Mouse (Mus musculus) layer of hippocampus, adult 8-10 months (tissue): ENCODE measurements around the gene Olfr114. TPM values are rescaled to one million over a fixed set of nuclear protein-coding genes. Genes with fewer than 3 reads are reported as not detected.

Experiments used
- DNase-seq, 2 experiments: peaks; one replicate each; pipeline ENCODE4 v3.0.0; 2022; ENCODE audit warnings: low spot score in 2 of 2
- total RNA-seq, 4 experiments: library from RNA; stranded (reverse); gene quantifications; 2 replicates each; pipeline ENCODE4 v1.2.4; 2022

Olfr114 gene
- total RNA-seq, result not detected

GRCm38 (mm10) chr17:37592643-37593042, at the start of gene Olfr114:
TSS of gene Olfr114 (minus strand) at chr17:37592743.
- DNase-seq, result no peak

- DNase-seq, result no peak
These were observed 34.5 kb upstream of the Olfr114 start, which contains the start of the genes Olfr115 and Olfr116 for GRCm38 (mm10) chr17:37627009-37627408. TSS of gene Olfr115 (minus strand) at chr17:37627109. TSS of gene Olfr116 (minus strand) at chr17:37627199.

- no peak for DNase-seq
These were observed 15.0 kb downstream of the Olfr114 start, which contains the start of gene Olfr113 for GRCm38 (mm10) chr17:37577563-37577962. TSS of gene Olfr113 (minus strand) at chr17:37577663.

- no peak for DNase-seq
These were observed 23.2 kb downstream of the Olfr114 start, which contains the start of gene Olfr112 for GRCm38 (mm10) chr17:37569351-37569750. TSS of gene Olfr112 (minus strand) at chr17:37569451.

- no peak for DNase-seq
These were observed 33.5 kb downstream of the Olfr114 start for GRCm38 (mm10) chr17:37558913-37559615.

GRCm38 (mm10) chr17:37543800-37544435, 48.6 kb downstream of the Olfr114 start:
- no peak for DNase-seq

DNA sequence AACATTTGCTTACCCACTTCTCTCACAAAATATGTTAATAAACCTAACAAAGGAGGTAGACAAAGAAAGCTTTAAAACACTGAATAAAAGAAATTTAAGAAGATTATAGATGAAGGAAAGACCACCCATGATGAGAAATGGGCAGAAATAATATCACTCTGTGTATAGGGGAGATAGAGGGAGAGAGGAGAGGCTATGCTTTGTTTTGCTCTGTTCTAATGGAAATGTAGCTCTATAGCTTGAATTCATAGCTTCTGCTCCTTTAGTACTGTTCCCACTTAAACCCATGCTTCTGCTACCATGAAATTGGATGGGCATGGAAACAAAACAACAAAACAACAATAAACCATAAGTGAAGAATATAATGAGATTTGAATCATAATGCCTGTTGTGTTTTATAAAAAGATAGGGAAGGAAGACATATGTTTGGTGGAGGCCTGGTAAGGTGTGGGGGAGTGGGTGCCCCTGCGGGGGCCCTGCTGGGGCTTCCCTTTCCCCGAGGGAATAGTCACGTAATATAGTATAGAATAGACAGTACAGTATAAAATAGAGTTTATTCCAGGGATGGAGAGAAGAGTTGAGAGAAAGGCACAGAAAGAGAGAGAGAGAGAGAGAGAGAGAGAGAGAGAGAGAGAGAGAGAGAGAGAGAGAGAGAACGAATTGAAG, 51.0 kb downstream of the Olfr114 start:
- no peak for DNase-seq

Other genes with a start within 250 kb of the Olfr114 start
- gene Olfr104-ps, start 233.2 kb downstream of the Olfr114 start, total RNA-seq, result not detected
- not detected for gene Olfr105-ps, start 213.7 kb downstream of the Olfr114 start, total RNA-seq
- not detected for gene Olfr106-ps, start 202.3 kb downstream of the Olfr114 start, total RNA-seq
- not detected for gene Olfr107, start 193.5 kb downstream of the Olfr114 start, total RNA-seq
- not detected for gene Olfr108, start 147.3 kb downstream of the Olfr114 start, total RNA-seq
- gene Olfr109, start 133.8 kb downstream of the Olfr114 start, total RNA-seq, result not detected
- not detected for gene H2-M2, start 109.2 kb downstream of the Olfr114 start, total RNA-seq
- 1 to 10 TPM in 2 of 4 experiments, not detected in 2; 1.8 to 2.5 TPM for gene Olfr110, start 100.3 kb downstream of the Olfr114 start, total RNA-seq
- 1 to 10 TPM in 2 of 4 experiments, not detected in 2; 4.8 to 5.5 TPM for gene Olfr111, start 84.7 kb downstream of the Olfr114 start, total RNA-seq
- not detected for gene Olfr112, start 23.3 kb downstream of the Olfr114 start, total RNA-seq
- not detected for gene Olfr113, start 15.1 kb downstream of the Olfr114 start, total RNA-seq
- not detected for gene Olfr115, start 34.4 kb upstream of the Olfr114 start, total RNA-seq
- gene Olfr116, start 34.5 kb upstream of the Olfr114 start, total RNA-seq, result not detected
- not detected for gene Olfr117, start 71.0 kb upstream of the Olfr114 start, total RNA-seq
- gene Olfr118, start 74.2 kb upstream of the Olfr114 start, total RNA-seq, result not detected
- gene Olfr119, start 103.8 kb upstream of the Olfr114 start, total RNA-seq, result not detected
- gene Olfr120, start 129.1 kb upstream of the Olfr114 start, total RNA-seq, result not detected
- not detected for gene Olfr121, start 156.1 kb upstream of the Olfr114 start, total RNA-seq
- not detected for gene Olfr122, start 175.9 kb upstream of the Olfr114 start, total RNA-seq
- not detected for gene Olfr123, start 200.8 kb upstream of the Olfr114 start, total RNA-seq
- not detected for gene Olfr124, start 207.1 kb upstream of the Olfr114 start, total RNA-seq
- gene Olfr125, start 240.2 kb upstream of the Olfr114 start, total RNA-seq, result not detected